Mouse (Mus musculus) bone marrow macrophage, adult 2 months (primary cell): ENCODE measurements around the gene Msrb3.

Experiments used
- CTCF ChIP-seq: IDR thresholded peaks from 2 replicates; pipeline ENCODE4 v1.5.1; 2012; ENCODE audit warnings: low read depth, mild to moderate bottlenecking, low read length, moderate library complexity
- POLR2A ChIP-seq: IDR thresholded peaks from 2 replicates; pipeline ENCODE4 v1.6.1; 2012; ENCODE audit warnings: mild to moderate bottlenecking, low read depth, low read length, borderline replicate concordance

- TF ChIP-seq CTCF (no peak), POLR2A (no peak)
These were observed 104.5 kb downstream of the Msrb3 start for GRCm38 (mm10) chr10:120794391-120794817.
